In the genomic region with DNA sequence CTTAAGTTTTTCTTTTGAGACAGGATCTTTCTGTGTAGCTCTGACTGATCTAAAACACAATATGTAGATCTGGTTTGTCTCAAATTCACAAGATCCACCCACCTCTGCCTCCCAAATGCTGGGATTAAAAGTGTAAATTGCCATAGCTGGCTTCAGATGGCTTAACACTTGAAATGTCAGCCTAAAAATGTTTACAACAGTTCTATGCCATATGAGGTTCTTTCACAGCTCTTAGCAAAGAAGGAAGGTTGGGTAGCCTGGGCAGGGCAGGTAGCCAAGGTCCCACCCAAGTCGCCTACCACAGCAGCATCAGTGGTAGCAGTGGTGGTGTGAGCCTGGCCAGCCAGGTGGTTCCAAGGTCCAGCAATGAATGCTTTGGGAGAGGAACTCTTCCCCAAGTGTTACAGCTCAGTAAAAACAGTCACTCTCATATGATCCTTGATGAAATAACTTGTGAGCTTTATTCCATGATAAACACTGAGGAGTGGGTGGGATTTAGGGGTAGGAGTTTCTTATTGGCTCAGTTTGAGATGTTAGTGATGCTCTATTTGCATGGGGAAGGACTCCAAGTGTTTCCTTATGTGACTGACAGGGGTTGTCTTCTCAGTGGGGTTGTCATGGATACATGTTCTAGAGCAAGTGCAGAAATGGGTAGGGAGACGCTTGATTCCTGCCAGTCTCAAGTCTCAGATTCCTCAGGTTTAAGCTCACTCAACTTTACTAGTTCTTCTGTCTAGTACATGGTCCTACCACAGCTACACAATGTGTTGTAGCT, we compare ENCODE assay signal across 17 mouse cellular contexts. TPM values are rescaled to one million over a fixed set of nuclear protein-coding genes. Genes with fewer than 3 reads are reported as not detected.
A peak's percentile ranks its signal among the peaks of the same experiment; 100 is the strongest.
DNase-seq lines count a peak whose midpoint lies in the region.
"Had no signal": no experiment of that assay in that cellular context is flagged by ENCODE, and none has a peak within 500 bp of the region (broad histone marks: within the 10 kb centered on the region; RNA-seq: fewer than 3 reads in every experiment).

No protein-coding gene starts in this region.

- intact Hi-C loops in left cerebral cortex, postnatal 25 days (cut with DNase I), result loop anchor here (10.0 kb wide), 1 partner anchor 363 kb away; the partner anchor contains the start of gene Cd200r1

- peak; percentile 74 to 77 for DNase-seq in frontal cortex, adult 2 months (ENCODE audit: extremely low spot score in 1 of 2, low spot score in 1 of 2)
- DNase-seq in frontal cortex, postnatal 25 days (ENCODE audit: low spot score in 2 of 2), result no peak
- peak; percentile 55 for DNase-seq in layer of hippocampus, adult 9-11 months
- DNase-seq in layer of hippocampus, postnatal 25 days (ENCODE audit: extremely low spot score in 1 of 2, low spot score in 1 of 2), result no peak
- DNase-seq in brain, adult 2 months (ENCODE audit: low read depth, low spot score), result peak; percentile 87
- peak; percentile 25 to 89 for DNase-seq in left cerebral cortex, postnatal 25 days (ENCODE audit: low spot score in 2 of 2)
- DNase-seq in kidney, postnatal 10 days, result no peak
- DNase-seq in kidney, adult 11 months, result no peak
- DNase-seq: adrenal gland, postnatal 25 days; cerebellum, adult 9-10 months; gastrocnemius, adult 2 months; heart, postnatal 4 days; kidney, adult 9 months; kidney, postnatal 25 days; retina, postnatal 1 day; thymus, postnatal 25 days had no signal

RNA-seq across cellular contexts. Expression of gene Slc35a5, which starts 30.4 kb away (rescaled TPM):
- polyA plus RNA-seq in frontal cortex, adult 2 months (2012; rRNA removed), result 24.5 and 28.2 TPM in 2 replicates
- total RNA-seq in layer of hippocampus, postnatal 25 days (2021), result 10 to 100 TPM; 51.0 to 53.9 TPM
- 10 to 100 TPM; 45.0 to 50.4 TPM for total RNA-seq in left cerebral cortex, postnatal 25 days (2021)

RNA-seq across cellular contexts. Expression of gene Atg3, which starts 30.5 kb away (rescaled TPM):
- 34.4 and 39.3 TPM in 2 replicates for polyA plus RNA-seq in frontal cortex, adult 2 months (2012; rRNA removed)
- total RNA-seq in layer of hippocampus, postnatal 25 days (2021), result 10 to 100 TPM; 43.5 to 44.0 TPM
- 10 to 100 TPM; 42.8 to 46.1 TPM for total RNA-seq in left cerebral cortex, postnatal 25 days (2021)

RNA-seq across cellular contexts. Expression of gene Ccdc80, which starts 34.9 kb away (rescaled TPM):
- polyA plus RNA-seq in frontal cortex, adult 2 months (2012; rRNA removed), result 7.6 and 10.3 TPM in 2 replicates
- total RNA-seq in layer of hippocampus, postnatal 25 days (2021), result 1 to 10 TPM; 3.9 to 4.0 TPM
- total RNA-seq in left cerebral cortex, postnatal 25 days (2021), result 1 to 10 TPM; 6.4 to 6.6 TPM
- total RNA-seq: common myeloid progenitor, adult 5-6 weeks had no signal

Comparison
In these comparisons a context has a peak if more than half of its experiments do, and no peak if none do; other contexts are left out.
1. DNase-seq: peak in frontal cortex, adult 2 months (2 of 2), layer of hippocampus, adult 9-11 months (single experiment), brain, adult 2 months (single experiment) and left cerebral cortex, postnatal 25 days (2 of 2); none in frontal cortex, postnatal 25 days (0 of 2), layer of hippocampus, postnatal 25 days (0 of 2), kidney, postnatal 10 days (single experiment) and kidney, adult 11 months (single experiment).